Mouse (Mus musculus) megakaryocyte, embryonic 14.5 days (primary cell): ENCODE data around the gene Nfkb1.

Experiments
- FLI1 ChIP-seq: IDR thresholded peaks from 2 replicates; pipeline ENCODE4 v1.6.1; 2012; ENCODE audit warnings: low read length, inconsistent platforms, mixed read lengths
- GATA1 ChIP-seq: IDR thresholded peaks from 3 replicates; pipeline ENCODE4 v1.6.1; 2012; ENCODE audit warnings: mixed read lengths, low read length, inconsistent platforms, borderline replicate concordance

DNA sequence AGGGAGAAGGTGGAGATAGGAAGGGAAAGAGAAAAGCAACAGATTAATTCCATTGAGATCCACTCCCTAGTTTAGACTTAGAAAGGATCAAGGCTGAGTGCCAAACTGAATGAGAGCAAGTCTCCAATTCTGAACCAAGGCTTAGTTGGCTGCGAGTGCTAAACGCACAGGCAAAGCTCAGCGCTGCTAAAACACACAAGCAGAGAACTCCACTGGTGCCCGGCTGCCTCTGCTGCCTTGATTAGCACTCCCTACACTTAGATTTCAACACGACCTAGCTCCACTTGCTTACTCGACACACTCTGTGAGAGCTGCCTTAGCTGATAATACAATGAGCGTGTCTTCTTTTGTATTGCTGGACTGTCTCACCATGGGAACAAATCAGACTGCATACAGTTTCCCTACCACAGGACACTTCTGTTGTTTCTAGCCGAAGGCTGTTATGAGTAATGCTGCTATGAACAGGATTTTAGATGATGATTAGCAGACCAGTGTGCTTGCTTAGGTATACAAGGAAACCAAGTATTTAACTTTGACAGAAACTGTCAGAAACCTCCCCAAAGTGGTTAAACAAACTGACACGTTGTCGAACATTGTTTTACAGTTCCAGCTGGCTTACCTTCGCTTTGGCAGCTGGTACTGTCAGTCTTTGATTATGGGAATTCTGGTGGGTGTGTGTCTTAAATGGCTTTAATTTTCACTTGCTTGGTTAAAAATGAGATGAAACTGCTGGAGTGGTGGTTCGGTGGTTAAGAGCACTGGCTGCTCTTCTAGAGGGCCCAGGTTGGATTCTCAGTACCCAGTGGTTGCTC, 134.3 kb downstream of the Nfkb1 start:
- TF ChIP-seq GATA1 (no peak), FLI1 (no peak)
